Mouse (Mus musculus) heart, adult 2 months (tissue): ENCODE results near the gene Gigyf2.

Experiments used
- CTCF ChIP-seq: fragments of 200-600 bp; IDR thresholded peaks from 2 replicates; pipeline ENCODE4 v1.8.1; 2022; ENCODE audit warnings: antibody characterized with exemption, mild to moderate bottlenecking, moderate library complexity
- POLR2A ChIP-seq: fragments of 200-500 bp; IDR thresholded peaks from 2 replicates; pipeline ENCODE4 v1.6.1; 2011; ENCODE audit warnings: mild to moderate bottlenecking, low read depth, low read length, control low read depth; ENCODE audit not compliant: insufficient read depth

DNA sequence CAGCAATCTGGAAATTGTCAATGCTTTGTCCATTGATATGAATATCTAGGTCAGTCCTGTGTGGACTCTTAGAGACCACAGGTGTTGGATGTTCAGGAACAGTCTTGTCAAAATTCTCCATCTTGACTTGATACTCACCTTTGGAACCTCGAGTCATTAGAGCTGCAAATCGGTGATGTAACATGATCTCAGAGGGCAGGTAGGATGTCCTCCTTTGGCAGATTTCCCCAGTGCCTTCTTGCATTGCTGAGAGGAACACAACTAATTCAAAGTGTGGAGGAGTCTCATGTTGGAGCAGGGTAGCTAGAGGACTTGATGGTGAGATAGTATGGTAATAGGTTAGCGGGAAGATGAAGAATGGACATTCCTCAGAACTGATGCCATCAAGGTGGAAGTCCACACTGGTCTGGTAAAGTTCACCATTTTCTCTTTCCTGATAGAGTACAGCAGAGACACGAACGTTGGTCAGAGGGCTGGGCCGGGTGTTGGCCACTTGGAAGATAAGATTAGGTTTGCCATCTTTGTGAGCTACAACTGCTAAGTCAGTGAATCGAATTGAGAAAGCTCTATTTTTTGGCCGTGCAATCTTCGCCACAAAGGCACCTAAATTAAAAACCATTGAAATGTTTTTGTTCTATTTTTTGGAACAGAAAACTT lies 59.8 kb downstream of the Gigyf2 start:
- TF ChIP-seq POLR2A (no peak), CTCF (no peak)
